Mouse (Mus musculus) heart, postnatal 25 days (tissue): ENCODE measurements at regions not wholly inside any gene's neighbourhood (a gene's known extent, or its start where the extent isn't known, plus 50 kb on each side); places are given as distances from the start of the nearest gene placed in this dataset.
"Not testable (repeated sequence)": the region's sequence is repeated elsewhere in the genome, so short reads cannot be mapped to it uniquely, and the experiment has no call there.

ENCODE experiments used
- DNase-seq: peaks from one replicate; pipeline ENCODE4 v3.0.0; 2022; ENCODE audit warnings: low spot score
- intact Hi-C: fragments of 180-260 bp; cut with DNase I; formaldehyde crosslinking; loops from one replicate; pipeline ENCODE4 v1.15.1; 2025

DNA sequence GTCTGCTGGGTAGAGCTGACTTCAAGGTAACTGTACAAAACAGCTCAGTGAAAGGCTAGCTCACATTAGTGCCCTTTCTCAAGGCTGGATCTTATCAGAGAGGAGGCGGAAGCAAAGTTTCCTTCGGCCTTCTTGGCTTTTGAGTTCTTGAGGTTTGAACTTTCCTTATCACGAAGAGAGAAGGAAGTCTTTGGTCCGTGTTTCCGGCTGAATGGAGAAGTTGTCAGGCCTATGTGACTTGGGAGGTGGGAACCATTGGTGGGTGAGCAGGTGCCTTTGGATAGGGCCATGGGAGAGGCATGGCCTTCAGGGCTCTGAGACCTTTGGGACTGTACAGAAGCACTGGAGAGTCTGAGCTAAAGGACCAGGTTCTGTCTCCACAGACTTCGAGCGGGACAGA lies 128.1 kb upstream of the Haao start:
- intact Hi-C loops, result no loop called here
- DNase-seq, result no peak

DNA sequence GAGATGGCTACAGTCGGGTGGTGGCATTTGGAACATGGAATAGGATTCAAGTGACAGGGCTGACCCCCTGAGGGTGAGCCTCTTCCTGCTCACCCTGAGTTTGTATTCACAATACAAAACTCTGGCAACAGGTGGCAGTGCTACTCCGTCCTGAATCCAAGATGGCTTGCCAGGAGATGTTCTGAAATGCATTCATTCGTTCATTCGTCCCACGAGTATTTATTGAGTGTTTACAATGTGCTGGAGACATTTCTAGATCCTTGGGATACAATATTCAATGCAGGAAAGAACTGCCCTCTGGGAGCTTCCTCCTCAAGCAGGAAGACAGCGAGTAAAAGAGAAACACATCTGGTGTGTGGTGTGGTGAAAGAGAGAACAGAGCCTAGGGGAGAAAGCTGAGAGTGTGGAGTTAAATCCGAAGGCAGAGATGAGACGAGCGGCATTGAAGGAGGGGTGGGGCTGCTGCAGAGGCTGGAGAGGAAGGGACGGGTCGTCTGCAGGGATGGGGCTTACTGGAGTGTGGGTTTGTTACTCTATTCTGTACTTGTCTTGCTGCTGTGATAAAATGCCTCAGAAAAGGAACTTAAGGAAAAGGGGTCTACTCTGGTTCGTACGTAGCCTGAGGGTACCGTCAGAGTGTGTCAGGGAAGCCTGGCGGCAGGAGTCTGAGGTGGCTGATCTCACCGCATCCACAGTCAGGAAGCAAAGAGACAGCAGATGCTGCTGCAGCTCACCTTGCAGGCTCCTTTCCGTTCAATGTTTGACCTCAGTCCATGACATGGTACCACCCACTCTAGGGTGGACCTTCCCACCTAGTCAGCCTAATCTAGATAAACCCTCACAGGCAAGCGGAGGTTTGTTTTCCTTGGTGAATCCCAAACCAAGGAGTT lies 125.9 kb upstream of the Haao start:
- DNase-seq, result no peak

GRCm38 (mm10) chr17:83972874-83973273 lies 125.1 kb upstream of the Haao start:
- intact Hi-C loops, result loop anchor here (2.0 to 5.0 kb wide), 6 partner anchors 54 to 409 kb away; no protein-coding TSS in a partner anchor
- no peak for DNase-seq

More for the DNA sequence above, 125.9 kb upstream of the Haao start:
- intact Hi-C loops, result loop anchor here (2.0 to 5.0 kb wide), 6 partner anchors 54 to 409 kb away; no protein-coding TSS in a partner anchor

DNA sequence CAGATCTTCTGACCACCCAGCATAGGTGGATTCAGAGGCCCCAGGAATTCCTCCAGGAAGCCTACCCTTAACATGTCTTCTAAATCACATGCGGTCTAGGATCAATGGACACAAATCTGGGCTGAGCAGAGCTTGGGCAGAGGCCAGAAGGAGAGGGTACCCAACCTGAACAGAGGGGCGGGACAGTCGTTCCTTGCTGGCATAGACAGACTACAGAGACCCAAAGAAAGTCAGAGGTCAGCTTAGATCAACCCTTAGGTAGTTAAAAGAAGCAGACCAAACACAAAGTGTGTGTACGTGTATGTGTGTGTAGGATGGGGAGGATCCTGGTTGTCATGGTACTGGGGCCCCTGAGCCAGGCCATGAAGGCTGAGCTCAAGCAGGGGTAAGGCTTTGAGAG lies 124.7 kb upstream of the Haao start:
- no peak for DNase-seq

GRCm38 (mm10) chr17:83972026-83972425 lies 124.3 kb upstream of the Haao start:
- no peak for DNase-seq
- intact Hi-C loops, result loop anchor here (2.0 to 5.0 kb wide), 6 partner anchors 55 to 410 kb away; no protein-coding TSS in a partner anchor

More for the DNA sequence above, 124.7 kb upstream of the Haao start:
- intact Hi-C loops, result loop anchor here (2.0 to 5.0 kb wide), 6 partner anchors 55 to 410 kb away; no protein-coding TSS in a partner anchor

DNA sequence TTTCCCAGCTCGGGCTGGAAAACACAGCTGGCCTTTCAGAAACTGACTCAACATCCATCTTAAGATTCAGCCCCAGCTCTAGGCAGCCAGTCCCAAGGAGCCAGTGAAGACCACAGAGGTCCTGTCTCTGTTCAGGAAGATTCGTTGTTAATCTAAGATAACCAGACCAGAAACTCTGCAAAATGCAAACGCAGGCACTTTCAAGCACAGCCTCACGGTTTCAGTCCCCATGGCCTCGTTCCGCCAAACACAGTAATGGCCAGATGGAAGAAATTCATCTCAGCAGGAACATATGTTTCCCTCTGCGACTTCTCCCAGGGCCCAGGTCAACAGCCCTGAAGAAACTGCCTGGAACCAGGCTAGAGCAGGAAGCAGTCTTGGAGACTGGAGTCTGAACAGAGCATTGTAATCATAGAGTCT lies 121.7 kb upstream of the Haao start:
- intact Hi-C loops, result no loop called here
- no peak for DNase-seq

DNA sequence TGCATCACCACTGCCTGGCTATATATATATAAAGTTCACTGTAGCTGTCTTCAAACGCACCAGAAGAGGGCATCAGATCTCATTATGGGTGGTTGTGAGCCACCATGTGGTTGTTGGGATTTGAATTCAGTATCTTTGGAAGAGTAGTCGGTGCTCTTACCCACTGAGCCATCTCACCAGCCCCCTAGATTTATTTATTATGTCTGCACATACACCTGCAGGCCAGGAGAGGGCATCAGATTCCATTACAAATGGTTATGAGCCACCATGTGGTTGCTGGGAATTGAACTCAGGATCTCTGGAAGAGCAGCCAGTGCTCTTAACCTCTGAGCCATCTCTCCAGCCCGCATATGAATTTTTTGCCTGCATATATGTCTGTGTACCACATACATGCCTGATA lies 120.4 kb upstream of the Haao start:
- DNase-seq, intact Hi-C loops: not testable (repeated sequence)

DNA sequence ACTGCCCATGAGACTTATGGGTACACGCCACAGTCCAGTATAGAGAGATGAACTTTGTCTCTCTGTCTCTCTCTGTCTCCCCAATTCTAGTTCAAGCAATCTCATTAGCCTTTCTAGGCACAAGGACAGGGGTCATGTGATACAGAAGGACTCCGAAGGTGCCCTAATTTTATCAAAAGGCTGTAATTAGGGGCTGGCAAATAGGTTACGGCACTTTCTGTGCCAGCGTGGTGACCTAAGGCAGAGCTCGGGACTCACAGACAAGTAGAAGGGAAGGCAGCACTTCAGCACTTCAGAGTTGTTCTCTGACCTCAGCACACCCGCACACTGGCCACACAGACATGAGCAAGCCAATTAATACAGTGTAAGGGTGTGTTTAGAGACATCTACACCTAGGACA lies 119.2 kb upstream of the Haao start:
- intact Hi-C loops, result no loop called here
- no peak for DNase-seq

DNA sequence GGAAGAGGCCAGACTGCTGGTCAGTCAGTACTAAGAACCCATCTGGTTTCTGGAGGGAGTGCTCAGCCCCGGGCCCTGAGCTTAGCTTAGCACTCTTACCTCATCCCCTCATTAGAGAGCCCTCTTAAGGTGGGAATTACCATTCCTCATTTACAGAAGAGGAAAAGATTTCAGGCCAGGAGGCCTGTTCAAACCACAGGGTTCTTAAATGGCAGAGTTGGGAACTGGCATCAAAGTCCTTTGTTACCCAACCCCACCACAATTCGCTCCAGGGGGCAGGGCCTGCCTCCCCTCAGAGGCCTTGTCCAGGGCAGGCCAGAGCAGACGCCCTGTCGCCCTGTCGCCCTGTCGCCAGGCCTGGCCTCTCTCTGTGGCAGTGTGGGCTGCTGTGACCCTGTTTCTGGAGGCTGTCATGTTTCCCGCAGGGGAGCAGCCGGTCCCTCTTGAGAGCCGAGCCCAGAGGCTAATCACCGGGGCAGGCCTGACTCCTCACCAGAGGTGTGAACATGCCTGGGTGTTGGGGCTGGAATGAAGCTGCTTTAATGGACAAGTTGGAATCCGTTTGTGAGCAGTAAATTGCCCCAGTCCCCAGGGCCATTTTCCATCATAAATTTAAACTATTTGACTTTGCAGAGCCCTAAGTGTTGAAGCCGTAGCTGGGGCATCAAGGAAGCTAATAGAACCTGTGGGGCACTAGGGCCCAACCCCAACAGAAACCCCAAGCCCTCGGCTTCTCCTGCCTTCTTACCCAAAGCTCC lies 116.9 kb upstream of the Haao start:
- intact Hi-C loops, result no loop called here
- DNase-seq, result no peak

- intact Hi-C loops, result no loop called here
- DNase-seq, result no peak
These were observed 115.8 kb upstream of the Haao start for GRCm38 (mm10) chr17:83963561-83963960.

DNA sequence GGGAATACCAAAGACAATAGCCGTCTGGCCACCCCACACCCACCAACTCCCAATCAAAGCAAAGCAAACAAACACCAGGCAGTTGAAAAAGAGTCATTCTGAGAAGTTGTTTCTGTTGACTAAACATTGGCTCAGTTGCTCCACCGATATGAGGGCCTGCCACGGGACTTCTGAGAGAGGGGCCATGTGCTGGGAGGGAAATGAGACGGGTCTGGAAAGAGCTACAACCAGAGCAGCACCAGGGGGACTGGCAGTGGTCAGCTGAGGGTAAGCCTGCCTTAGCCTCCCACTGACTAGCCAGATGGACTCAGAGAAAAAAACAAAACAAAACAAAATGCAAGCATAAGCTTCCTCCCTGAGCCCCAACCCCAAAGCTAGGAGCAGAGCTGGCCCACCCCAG lies 115.1 kb upstream of the Haao start:
- intact Hi-C loops, result no loop called here
- DNase-seq, result no peak

GRCm38 (mm10) chr17:83962126-83962525 lies 114.4 kb upstream of the Haao start:
- no peak for DNase-seq
- intact Hi-C loops, result no loop called here

GRCm38 (mm10) chr17:83960821-83961220 lies 113.1 kb upstream of the Haao start:
- intact Hi-C loops, result no loop called here
- no peak for DNase-seq

GRCm38 (mm10) chr17:83960158-83960557 lies 112.4 kb upstream of the Haao start:
- intact Hi-C loops, result no loop called here

GRCm38 (mm10) chr17:83959159-83959848 lies 111.5 kb upstream of the Haao start:
- DNase-seq, result no peak
- intact Hi-C loops, result no loop called here

More at GRCm38 (mm10) chr17:83960158-83960557, 112.4 kb upstream of the Haao start:
- no peak for DNase-seq

DNA sequence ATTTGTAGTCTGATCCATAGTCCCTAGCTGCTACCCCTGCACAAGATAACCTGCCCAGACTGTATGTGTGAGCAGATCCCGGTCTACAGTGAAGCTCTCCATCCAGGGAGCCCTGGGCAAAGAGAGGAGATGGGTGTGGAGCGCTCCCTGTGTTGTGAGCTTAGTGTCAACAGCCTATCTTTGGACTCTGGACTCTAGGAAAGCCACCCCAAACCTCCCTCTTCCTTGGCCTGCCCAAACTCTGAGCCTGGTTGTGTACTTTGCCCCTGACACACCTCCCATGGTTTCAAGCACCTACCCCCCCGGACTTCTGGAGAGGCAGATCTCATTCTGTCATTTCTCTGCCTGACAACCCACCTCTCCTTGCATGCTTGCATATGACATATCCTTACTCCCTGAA lies 110.9 kb upstream of the Haao start:
- no peak for DNase-seq
- intact Hi-C loops, result no loop called here

GRCm38 (mm10) chr17:83957661-83958540 lies 110.1 kb upstream of the Haao start:
- no peak for DNase-seq
- intact Hi-C loops, result loop anchor here (1.0 kb wide), 1 partner anchor 27 kb away; no protein-coding TSS in a partner anchor

DNA sequence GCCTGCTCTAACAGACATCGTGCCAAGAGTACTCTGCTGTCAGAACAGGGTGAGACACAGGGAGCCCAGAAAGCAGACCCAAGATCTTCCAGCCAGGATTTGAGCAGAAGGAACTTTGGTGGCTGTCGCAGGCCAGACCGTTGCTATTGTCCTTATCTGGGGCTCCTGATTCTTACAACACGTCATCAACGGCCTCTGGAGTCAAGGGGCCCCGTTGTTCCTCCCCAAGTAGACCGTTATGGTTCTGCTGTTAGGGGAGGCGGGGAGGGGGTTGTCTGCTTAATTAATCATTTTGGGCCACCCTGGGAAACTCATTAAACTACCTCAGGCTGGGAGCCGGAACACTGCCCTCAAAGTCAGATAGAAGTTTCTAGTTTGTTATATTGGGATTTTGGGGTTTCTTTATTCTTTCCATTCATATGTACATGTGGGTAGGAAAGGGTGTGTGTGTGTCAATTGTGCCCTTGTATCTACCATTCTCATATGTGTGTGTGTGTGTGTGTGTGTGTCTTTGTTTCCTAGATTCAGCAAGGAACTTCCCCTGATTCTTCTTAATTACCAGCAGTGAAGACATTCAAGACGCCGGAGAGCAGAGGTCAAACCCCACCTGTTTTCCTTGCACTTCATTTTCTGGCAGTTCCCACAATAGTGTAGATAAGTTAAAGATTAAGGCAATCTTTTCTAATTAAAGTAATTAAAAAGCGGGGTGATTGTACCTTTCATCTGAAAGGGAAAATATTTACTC lies 109.2 kb upstream of the Haao start:
- DNase-seq, result peak; percentile 52
- intact Hi-C loops, result loop anchor here (1.0 kb wide), 1 partner anchor 28 kb away; no protein-coding TSS in a partner anchor
